Mouse (Mus musculus): Measurements from ENCODE around the gene Nppc. TPM values are rescaled to one million over a fixed set of nuclear protein-coding genes. Genes with fewer than 3 reads are reported as not detected.

The Nppc gene
- polyA plus RNA-seq, 1 experiment from 2014 or later = 3.7 TPM

DNA sequence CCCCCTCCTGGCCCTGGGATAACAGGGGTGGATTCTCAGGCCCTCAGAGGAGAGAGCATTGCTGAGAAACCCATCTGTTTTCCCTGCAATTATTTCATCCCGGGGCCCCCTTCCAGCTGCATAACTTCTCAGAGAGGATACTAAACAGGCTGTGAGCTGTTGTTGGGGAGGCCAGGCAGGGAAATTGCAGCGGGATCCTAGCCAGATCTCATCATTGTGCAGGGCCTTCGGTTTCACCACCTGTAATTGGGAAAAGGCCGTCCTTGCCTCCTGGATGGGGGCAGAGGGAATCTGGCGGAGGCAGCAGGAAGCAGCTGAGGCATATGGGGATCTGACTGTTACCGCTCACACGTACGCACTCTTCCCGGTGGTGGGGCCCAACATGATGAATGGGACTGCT lies 4.0 kb upstream of the Nppc start:
- Histone ChIP-seq H3K27ac (ENCODE audit: low read length) (no peak overlapping the region), H3K27me3 (replicated peaks; ENCODE audit: control insufficient read depth, insufficient read depth, low read length) (0 out of 2 replicates have a peak, but pooled peaks cover 2% of the 10 kb centered on the region), H3K36me3 (ENCODE audit: control insufficient read depth, insufficient read depth) (no peaks in the 10 kb centered on the region), H3K4me3 (replicated peaks; ENCODE audit: low read length) (no peak overlapping the region), H3K9ac (replicated peaks; ENCODE audit: low read depth, low read length) (no peak overlapping the region), H3K4me1 (replicated peaks; ENCODE audit: control insufficient read depth, insufficient read depth, low read length) (peaks cover 14% of the 10 kb centered on the region), H3K9me3 (ENCODE audit: control insufficient read depth, low read length) (no peaks in the 10 kb centered on the region), H3K4me2 (ENCODE audit: low read length) (no peak overlapping the region)
- ATAC-seq = no peak
- 51% methylated on average over 9 of the region's 9 CpGs for WGBS

DNA sequence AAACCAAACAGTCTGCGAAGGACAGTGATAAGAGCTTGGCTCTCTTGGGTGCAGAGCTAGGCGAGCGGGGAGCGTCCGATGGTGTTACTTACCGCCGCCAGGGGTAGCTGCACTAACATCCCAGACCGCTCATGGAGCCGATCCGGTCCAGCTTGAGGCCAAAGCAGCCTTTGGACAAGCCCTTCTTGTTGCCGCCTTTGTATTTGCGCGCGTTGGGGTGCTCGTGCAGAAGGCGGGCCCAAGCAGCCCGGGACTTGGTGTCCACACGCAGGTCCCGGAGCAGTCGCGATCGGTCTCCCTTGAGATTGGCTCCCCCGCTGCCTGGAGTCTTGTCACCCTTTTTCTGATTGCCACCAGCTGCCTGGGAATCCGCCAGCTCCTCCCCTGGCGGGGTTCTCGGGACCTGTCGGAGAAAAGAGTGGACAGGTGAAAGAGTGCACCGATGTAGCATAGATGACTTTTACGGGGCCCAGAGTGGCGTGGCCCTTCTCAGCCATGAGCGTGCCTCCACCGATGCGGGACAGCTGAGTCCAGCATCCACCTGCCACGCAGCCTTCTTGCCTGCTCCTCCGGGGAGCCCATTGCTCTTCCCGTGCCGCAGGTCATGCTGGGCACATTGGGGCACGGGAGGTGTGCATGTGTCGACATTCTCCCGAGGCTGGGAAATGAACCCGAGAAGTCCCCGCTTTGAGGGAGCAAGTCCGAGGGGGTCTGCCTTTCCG lies 658 bp downstream of the Nppc start:
- peak overlapping the region; percentile 67 for H3K9ac ChIP-seq (replicated peaks; ENCODE audit: low read depth, low read length)
- peak overlapping the region; percentile 68 for H3K4me3 ChIP-seq (replicated peaks; ENCODE audit: low read length)
- 0 out of 2 replicates have a peak, but pooled peaks cover 2% of the 10 kb centered on the region for H3K27me3 ChIP-seq (replicated peaks; ENCODE audit: control insufficient read depth, insufficient read depth, low read length)
- no peaks in the 10 kb centered on the region for H3K36me3 ChIP-seq (ENCODE audit: control insufficient read depth, insufficient read depth)
- ATAC-seq = peak; percentile 61
- no peak overlapping the region for H3K27ac ChIP-seq (ENCODE audit: low read length)
- H3K4me1 ChIP-seq (replicated peaks; ENCODE audit: control insufficient read depth, insufficient read depth, low read length) = peaks cover 13% of the 10 kb centered on the region
- peak overlapping the region; percentile 99 for H3K4me2 ChIP-seq (ENCODE audit: low read length)
- WGBS = 1% methylated on average over 44 of the region's 44 CpGs
- H3K9me3 ChIP-seq (ENCODE audit: control insufficient read depth, low read length) = no peaks in the 10 kb centered on the region

DNA sequence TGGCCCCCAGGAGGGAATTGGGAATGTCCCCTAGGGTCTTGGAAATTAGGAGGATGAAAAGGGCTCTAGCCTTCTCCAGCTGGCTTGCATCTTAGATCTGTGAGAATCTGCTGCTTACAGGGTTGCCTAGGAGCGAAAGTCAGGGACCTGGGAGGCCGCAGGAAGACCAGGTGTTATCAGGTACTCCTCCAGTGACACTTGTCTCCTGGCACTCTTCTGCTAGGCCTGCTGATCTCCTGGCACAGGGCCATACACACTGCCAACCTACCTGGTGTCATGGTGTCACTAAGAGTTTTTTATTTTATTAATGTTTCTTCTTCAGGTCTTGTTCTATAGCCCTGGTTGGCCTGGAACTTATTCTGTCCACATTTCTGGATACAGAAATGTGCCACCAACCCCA lies 5.3 kb downstream of the Nppc start:
- 76% methylated on average over 2 of the region's 2 CpGs for WGBS
- ATAC-seq = no peak
- Histone ChIP-seq H3K9me3 (ENCODE audit: control insufficient read depth, low read length) (no peaks in the 10 kb centered on the region), H3K4me2 (ENCODE audit: low read length) (no peak overlapping the region), H3K27ac (ENCODE audit: low read length) (no peak overlapping the region), H3K4me1 (replicated peaks; ENCODE audit: control insufficient read depth, insufficient read depth, low read length) (peaks cover 3% of the 10 kb centered on the region), H3K4me3 (replicated peaks; ENCODE audit: low read length) (no peak overlapping the region), H3K27me3 (replicated peaks; ENCODE audit: control insufficient read depth, insufficient read depth, low read length) (no peaks in the 10 kb centered on the region), H3K36me3 (ENCODE audit: control insufficient read depth, insufficient read depth) (no peaks in the 10 kb centered on the region), H3K9ac (replicated peaks; ENCODE audit: low read depth, low read length) (no peak overlapping the region)

DNA sequence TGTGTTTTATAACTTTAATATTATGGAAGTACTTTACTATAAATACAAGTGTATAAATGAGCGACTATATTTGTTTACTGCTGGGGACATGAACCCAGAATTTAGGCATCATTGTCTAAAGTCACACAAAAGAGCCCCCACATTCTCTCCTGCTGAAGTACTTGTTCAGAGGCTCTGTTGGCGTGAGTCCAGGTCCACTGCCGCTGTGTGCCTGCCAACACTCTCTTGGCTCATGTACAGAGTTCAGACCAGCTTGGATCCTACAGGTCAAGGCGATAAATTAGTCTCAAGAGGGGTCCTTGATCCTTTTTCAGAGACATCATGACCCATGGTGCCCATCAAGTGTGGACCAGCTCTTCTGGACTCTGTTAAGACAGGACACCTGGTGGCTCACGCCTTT lies 13.3 kb downstream of the Nppc start:
- Histone ChIP-seq H3K36me3 (ENCODE audit: control insufficient read depth, insufficient read depth) (no peaks in the 10 kb centered on the region), H3K9me3 (ENCODE audit: control insufficient read depth, low read length) (no peaks in the 10 kb centered on the region), H3K4me2 (ENCODE audit: low read length) (no peak overlapping the region), H3K27me3 (replicated peaks; ENCODE audit: control insufficient read depth, insufficient read depth, low read length) (no peaks in the 10 kb centered on the region), H3K4me1 (replicated peaks; ENCODE audit: control insufficient read depth, insufficient read depth, low read length) (no peaks in the 10 kb centered on the region), H3K9ac (replicated peaks; ENCODE audit: low read depth, low read length) (no peak overlapping the region), H3K27ac (ENCODE audit: low read length) (no peak overlapping the region), H3K4me3 (replicated peaks; ENCODE audit: low read length) (no peak overlapping the region)
- 62% methylated on average over 5 of the region's 5 CpGs for WGBS
- ATAC-seq = no peak

DNA sequence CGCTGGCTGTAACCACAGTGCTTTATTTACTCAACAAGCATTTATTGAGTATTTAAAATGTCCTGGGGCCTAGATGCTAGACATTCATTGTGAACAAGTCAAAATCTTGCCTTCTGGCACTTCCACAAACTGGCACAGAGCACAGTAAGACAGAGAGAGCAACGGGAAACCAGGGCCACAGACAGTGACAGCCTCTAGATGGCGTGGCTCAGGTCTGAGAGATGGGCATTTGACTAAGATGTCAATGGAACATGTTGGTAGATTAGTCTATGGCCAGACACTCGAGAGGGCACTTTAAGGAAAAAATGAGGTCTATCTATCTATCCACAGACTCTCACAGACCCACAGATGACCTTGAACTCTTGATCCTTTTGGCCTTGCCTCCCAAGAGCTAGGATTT lies 17.7 kb downstream of the Nppc start:
- Histone ChIP-seq H3K4me2 (ENCODE audit: low read length) (no peak overlapping the region), H3K9me3 (ENCODE audit: control insufficient read depth, low read length) (no peaks in the 10 kb centered on the region), H3K27ac (ENCODE audit: low read length) (no peak overlapping the region), H3K4me3 (replicated peaks; ENCODE audit: low read length) (no peak overlapping the region), H3K27me3 (replicated peaks; ENCODE audit: control insufficient read depth, insufficient read depth, low read length) (no peaks in the 10 kb centered on the region), H3K36me3 (ENCODE audit: control insufficient read depth, insufficient read depth) (no peaks in the 10 kb centered on the region), H3K4me1 (replicated peaks; ENCODE audit: control insufficient read depth, insufficient read depth, low read length) (no peaks in the 10 kb centered on the region), H3K9ac (replicated peaks; ENCODE audit: low read depth, low read length) (no peak overlapping the region)
- WGBS = 59% methylated on average over 4 of the region's 4 CpGs
- ATAC-seq = no peak

DNA sequence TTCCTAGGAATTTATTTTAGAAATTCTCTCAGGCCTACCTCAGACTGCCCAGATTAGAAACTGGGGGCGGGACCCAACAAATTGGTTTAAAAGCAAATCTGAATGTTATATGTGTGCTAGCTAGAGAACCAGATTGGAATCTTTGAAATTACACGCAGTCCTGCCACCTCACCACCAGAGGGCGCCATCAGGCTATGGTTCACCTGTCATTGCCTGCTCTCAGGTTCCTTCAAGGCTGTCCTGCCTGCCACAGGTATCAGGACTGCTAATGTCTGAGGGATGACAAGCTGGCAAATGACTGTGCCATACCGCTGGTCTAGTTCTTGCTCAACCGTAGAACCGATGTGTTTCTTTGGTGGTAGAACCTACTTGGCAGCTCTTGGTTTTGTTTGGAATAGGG lies 20.1 kb downstream of the Nppc start:
- Histone ChIP-seq H3K36me3 (ENCODE audit: control insufficient read depth, insufficient read depth) (no peaks in the 10 kb centered on the region), H3K27ac (ENCODE audit: low read length) (no peak overlapping the region), H3K27me3 (replicated peaks; ENCODE audit: control insufficient read depth, insufficient read depth, low read length) (no peaks in the 10 kb centered on the region), H3K9ac (replicated peaks; ENCODE audit: low read depth, low read length) (no peak overlapping the region), H3K4me3 (replicated peaks; ENCODE audit: low read length) (no peak overlapping the region), H3K4me2 (ENCODE audit: low read length) (no peak overlapping the region), H3K4me1 (replicated peaks; ENCODE audit: control insufficient read depth, insufficient read depth, low read length) (no peaks in the 10 kb centered on the region), H3K9me3 (ENCODE audit: control insufficient read depth, low read length) (no peaks in the 10 kb centered on the region)
- 13% methylated on average over 6 of the region's 6 CpGs for WGBS
- peak; percentile 31; the same call in 1 of the 2 replicates for ATAC-seq

DNA sequence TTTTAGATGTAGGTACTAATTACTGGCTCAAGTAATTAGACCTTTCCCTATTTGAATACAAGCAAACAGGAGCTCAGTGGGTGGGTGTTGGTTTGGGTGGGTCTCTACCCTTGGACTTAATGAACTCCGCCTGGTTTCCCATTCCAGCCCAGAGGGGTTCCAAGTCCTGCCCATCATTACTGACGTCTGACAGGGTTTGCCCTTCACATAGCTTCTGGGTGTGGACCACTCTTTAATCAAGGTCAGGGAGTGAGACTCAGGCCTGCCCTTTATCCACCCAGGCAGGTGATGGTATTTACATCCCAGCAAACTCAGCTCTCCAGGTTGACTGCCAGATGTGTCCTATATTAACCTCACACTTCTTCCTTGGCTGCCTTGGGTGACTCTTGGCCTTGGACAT lies 22.9 kb downstream of the Nppc start:
- H3K9me3 ChIP-seq (ENCODE audit: control insufficient read depth, low read length) = no peaks in the 10 kb centered on the region
- H3K4me3 ChIP-seq (replicated peaks; ENCODE audit: low read length) = no peak overlapping the region
- H3K9ac ChIP-seq (replicated peaks; ENCODE audit: low read depth, low read length) = no peak overlapping the region
- H3K4me1 ChIP-seq (replicated peaks; ENCODE audit: control insufficient read depth, insufficient read depth, low read length) = no peaks in the 10 kb centered on the region
- no peak overlapping the region for H3K27ac ChIP-seq (ENCODE audit: low read length)
- H3K36me3 ChIP-seq (ENCODE audit: control insufficient read depth, insufficient read depth) = no peaks in the 10 kb centered on the region
- H3K27me3 ChIP-seq (replicated peaks; ENCODE audit: control insufficient read depth, insufficient read depth, low read length) = no peaks in the 10 kb centered on the region
- WGBS = 37% methylated on average over 2 of the region's 2 CpGs
- no peak overlapping the region for H3K4me2 ChIP-seq (ENCODE audit: low read length)
- ATAC-seq = no peak

DNA sequence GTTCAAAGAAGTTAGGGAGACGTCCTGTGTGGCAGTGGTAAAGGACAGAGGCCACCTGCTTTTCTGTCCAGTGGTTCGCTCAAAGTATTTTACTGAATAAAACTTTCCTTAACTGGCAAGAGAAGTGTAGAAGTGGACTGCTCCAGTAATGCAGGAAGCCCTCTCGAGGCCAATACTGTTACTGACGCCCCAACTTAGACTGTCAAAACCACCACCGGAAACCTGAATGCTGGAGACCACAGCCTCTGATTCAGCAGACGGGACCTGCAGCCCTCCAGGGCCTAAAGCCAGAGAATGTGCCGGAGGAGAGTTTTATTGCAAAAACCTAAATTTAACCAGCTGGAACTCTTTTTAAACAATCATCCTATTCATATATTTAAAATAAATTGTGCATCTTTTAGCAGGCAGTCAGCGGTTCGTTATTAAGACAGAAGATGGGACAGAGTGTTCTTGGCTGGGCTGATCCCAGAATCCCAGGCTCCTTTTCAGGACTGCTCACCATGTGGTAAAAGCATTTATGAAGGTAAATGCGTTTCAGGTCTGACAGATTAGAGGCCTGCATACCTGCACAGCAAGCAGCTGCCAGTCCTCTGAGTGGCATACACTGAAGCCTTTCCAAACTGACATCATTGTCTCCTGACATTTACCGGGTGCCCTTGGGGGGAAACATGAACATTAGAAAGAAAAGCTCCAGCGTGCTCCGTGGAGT lies 27.1 kb downstream of the Nppc start:
- no peaks in the 10 kb centered on the region for H3K36me3 ChIP-seq (ENCODE audit: control insufficient read depth, insufficient read depth)
- H3K4me1 ChIP-seq (replicated peaks; ENCODE audit: control insufficient read depth, insufficient read depth, low read length) = no peaks in the 10 kb centered on the region
- no peaks in the 10 kb centered on the region for H3K9me3 ChIP-seq (ENCODE audit: control insufficient read depth, low read length)
- H3K9ac ChIP-seq (replicated peaks; ENCODE audit: low read depth, low read length) = no peak overlapping the region
- H3K4me3 ChIP-seq (replicated peaks; ENCODE audit: low read length) = no peak overlapping the region
- 50% methylated on average over 13 of the region's 13 CpGs for WGBS
- no peak overlapping the region for H3K27ac ChIP-seq (ENCODE audit: low read length)
- no peak overlapping the region for H3K4me2 ChIP-seq (ENCODE audit: low read length)
- no peaks in the 10 kb centered on the region for H3K27me3 ChIP-seq (replicated peaks; ENCODE audit: control insufficient read depth, insufficient read depth, low read length)
- ATAC-seq = no peak

DNA sequence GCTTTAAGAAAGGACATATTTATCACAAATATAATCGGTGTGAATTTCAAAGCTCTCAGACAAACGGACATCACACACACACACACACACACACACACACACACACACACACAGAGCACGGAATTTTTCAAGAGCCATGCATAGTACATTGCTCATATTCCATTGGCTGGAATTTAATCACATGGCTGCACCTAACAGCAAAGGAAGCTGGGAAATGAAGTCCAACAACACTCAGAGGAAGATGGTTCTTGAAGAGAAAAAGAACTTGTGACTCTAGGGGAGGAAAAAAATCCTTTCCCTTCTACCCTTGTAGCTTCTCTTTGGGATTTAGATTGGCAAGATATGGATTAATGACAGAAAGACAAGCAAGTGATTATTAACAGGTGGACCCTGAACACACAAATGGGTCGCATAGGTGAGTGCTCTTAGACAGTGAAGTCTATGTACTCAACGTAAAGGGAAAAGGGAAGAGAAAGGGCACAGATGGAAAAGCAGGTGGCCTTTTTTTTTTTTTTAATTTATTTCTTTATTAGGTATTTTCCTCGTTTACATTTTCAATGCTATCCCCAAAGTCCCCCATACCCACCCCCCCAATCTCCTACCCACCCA lies 35.5 kb downstream of the Nppc start:
- Histone ChIP-seq H3K27ac (ENCODE audit: low read length) (no peak overlapping the region), H3K36me3 (ENCODE audit: control insufficient read depth, insufficient read depth) (no peaks in the 10 kb centered on the region), H3K4me3 (replicated peaks; ENCODE audit: low read length) (peak overlapping the region; percentile 14; the same call in 1 of the 2 replicates), H3K27me3 (replicated peaks; ENCODE audit: control insufficient read depth, insufficient read depth, low read length) (no peaks in the 10 kb centered on the region), H3K4me2 (ENCODE audit: low read length) (peak overlapping the region; percentile 43), H3K9ac (replicated peaks; ENCODE audit: low read depth, low read length) (no peak overlapping the region), H3K9me3 (ENCODE audit: control insufficient read depth, low read length) (no peaks in the 10 kb centered on the region), H3K4me1 (replicated peaks; ENCODE audit: control insufficient read depth, insufficient read depth, low read length) (0 out of 2 replicates have a peak, but pooled peaks cover 4% of the 10 kb centered on the region)
- WGBS = 56% methylated on average over 6 of the region's 6 CpGs
- peak; percentile 94 for ATAC-seq
